ENCODE assay signal across 8 mouse cellular contexts in the genomic region with DNA sequence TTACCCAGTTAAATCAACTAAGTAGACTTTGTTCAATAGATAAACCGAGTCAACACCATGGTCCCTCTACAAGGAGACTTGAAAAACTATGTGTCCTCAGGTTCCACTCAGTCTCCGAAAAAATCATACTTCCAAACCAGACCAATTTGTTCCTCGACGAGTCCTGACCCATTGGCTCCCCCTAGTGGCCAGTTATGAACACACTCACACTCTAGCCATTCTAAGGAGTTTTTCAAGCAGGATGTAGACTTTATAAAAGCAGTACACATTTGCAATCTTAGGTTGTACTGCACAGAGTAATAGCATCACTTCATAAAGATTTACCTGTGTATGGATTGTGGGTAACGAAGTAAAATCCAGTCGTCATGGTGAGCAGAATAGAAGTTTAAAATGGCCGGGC.
DNase-seq lines count a peak whose midpoint lies in the region; ATAC-seq and TF ChIP-seq lines count a peak whose summit lies in the region.
"Had no signal": no experiment of that assay in that cellular context is flagged by ENCODE, and none has a peak within 500 bp of the region (broad histone marks: within the 10 kb centered on the region; RNA-seq: fewer than 3 reads in every experiment).

No protein-coding gene starts in this region.

- peak; percentile 75 for DNase-seq in 416B (ENCODE audit: low read depth)
- peak; percentile 8 to 35 for DNase-seq in CD8-positive naive resting alpha-beta T cell, adult 2 months (ENCODE audit: low read depth in 2 of 2, low spot score in 2 of 2)
- peak; percentile 25 for DNase-seq in c-Kit-positive CD71-positive TER-119-negative erythroid progenitor cells, embryonic 14.5 days (ENCODE audit: low read depth)
- DNase-seq in frontal cortex, adult 2 months (ENCODE audit: extremely low spot score in 1 of 2, low spot score in 1 of 2) = peak; percentile 44 to 87
- peak; percentile 81 to 85 for DNase-seq in kidney, postnatal 4 days
- DNase-seq in lung, postnatal 0 days (ENCODE audit: low spot score) = peak; percentile 85
- peak; percentile 58 for DNase-seq in skeletal muscle tissue, adult 2 months (ENCODE audit: low read depth, low spot score)

- H3K27me3 ChIP-seq in lung, postnatal 0 days (replicated peaks; ENCODE audit: insufficient read depth, low read length) = 0 out of 2 replicates have a peak, but pooled peaks cover 3% of the 10 kb centered on the region
- H3K27me3 ChIP-seq: liver, embryonic 15.5 days had no signal

- no peak overlapping the region for H3K27ac ChIP-seq in lung, postnatal 0 days (ENCODE audit: low read length)
- H3K27ac ChIP-seq: liver, embryonic 15.5 days had no signal

- no peak overlapping the region for H3K9ac ChIP-seq in lung, postnatal 0 days (replicated peaks; ENCODE audit: low read depth)
- H3K9ac ChIP-seq: liver, embryonic 15.5 days had no signal

- ATAC-seq in lung, postnatal 0 days = no peak

- peak; percentile 95 for TF ChIP-seq CTCF in lung, postnatal 0 days (IDR thresholded peaks at IDR 0.05)

- H3K36me3 ChIP-seq in lung, postnatal 0 days (ENCODE audit: insufficient read depth, low read length) = no peaks in the 10 kb centered on the region
- H3K36me3 ChIP-seq: liver, embryonic 15.5 days had no signal

- no peaks in the 10 kb centered on the region for H3K9me3 ChIP-seq in lung, postnatal 0 days (ENCODE audit: low read length)
- H3K9me3 ChIP-seq: liver, embryonic 15.5 days had no signal

- WGBS in lung, postnatal 0 days = 18% methylated on average over 7 of the region's 7 CpGs

- no peak overlapping the region for H3K4me3 ChIP-seq in lung, postnatal 0 days (ENCODE audit: low read depth, low read length)
- H3K4me3 ChIP-seq: liver, embryonic 15.5 days had no signal

- H3K4me1 ChIP-seq in lung, postnatal 0 days (ENCODE audit: insufficient read depth, low read depth, low read length) = no peaks in the 10 kb centered on the region
- H3K4me1 ChIP-seq: liver, embryonic 15.5 days had no signal

- H3K4me2 ChIP-seq in lung, postnatal 0 days (replicated peaks; ENCODE audit: low read depth, low read length) = no peak overlapping the region
- H3K4me2 ChIP-seq: liver, embryonic 15.5 days had no signal

- TF ChIP-seq EP300 in lung, postnatal 0 days (IDR thresholded peaks at IDR 0.05) = no peak

Comparison
In these comparisons a context has a peak if more than half of its experiments do, and no peak if none do; other contexts are left out.
1. DNase-seq: peak in every context shown above with its lines; median percentile 85 in lung, postnatal 0 days; 83 in kidney, postnatal 4 days; 75 in 416B; 66 in frontal cortex, adult 2 months; 58 in skeletal muscle tissue, adult 2 months; 25 in c-Kit-positive CD71-positive TER-119-negative erythroid progenitor cells, embryonic 14.5 days; 22 in CD8-positive naive resting alpha-beta T cell, adult 2 months.